ENCODE assay signal across 23 mouse cellular contexts in genomic region chr2:93711460-93711859, GRCm38 (mm10).
DNase-seq lines count a peak whose midpoint lies in the region; ATAC-seq and TF ChIP-seq lines count a peak whose summit lies in the region.
"Had no signal": no experiment of that assay in that cellular context is flagged by ENCODE, and none has a peak within 500 bp of the region (broad histone marks: within the 10 kb centered on the region; RNA-seq: fewer than 3 reads in every experiment).

No protein-coding gene starts in this region.

- H3K4me1 ChIP-seq in heart, embryonic 10.5 days, result peaks cover 10% of the 10 kb centered on the region
- peaks cover 40% of the 10 kb centered on the region for H3K4me1 ChIP-seq in limb, embryonic 10.5 days
- no peaks in the 10 kb centered on the region for H3K4me1 ChIP-seq in hindbrain, postnatal 0 days (ENCODE audit: insufficient read depth, low read length)
- no peaks in the 10 kb centered on the region for H3K4me1 ChIP-seq in liver, embryonic 11.5 days (replicated peaks; ENCODE audit: control insufficient read depth, insufficient read depth, low read length)
- H3K4me1 ChIP-seq: forebrain, embryonic 15.5 days; hindbrain, embryonic 15.5 days had no signal

- intact Hi-C loops in heart, postnatal 36 days (cut with DNase I), result no loop called here

- 72% methylated on average over 3 of the region's 3 CpGs for WGBS in heart, embryonic 10.5 days
- WGBS in limb, embryonic 10.5 days, result 45% methylated on average over 3 of the region's 3 CpGs
- WGBS in hindbrain, postnatal 0 days, result 84% methylated on average over 3 of the region's 3 CpGs
- 82% methylated on average over 3 of the region's 3 CpGs for WGBS in liver, embryonic 11.5 days

- ATAC-seq in hindbrain, postnatal 0 days, result no peak
- no peak for ATAC-seq in liver, embryonic 11.5 days (replicated peaks; ENCODE audit: low FRiP score)
- ATAC-seq: activated CD4-positive, CD25-positive, alpha-beta regulatory T cell, adult 4 months; forebrain, embryonic 15.5 days had no signal

- H3K27me3 ChIP-seq in heart, embryonic 10.5 days (ENCODE audit: insufficient read depth, poor library complexity, severe bottlenecking), result no peaks in the 10 kb centered on the region
- no peaks in the 10 kb centered on the region for H3K27me3 ChIP-seq in limb, embryonic 10.5 days (ENCODE audit: low read depth, poor library complexity, severe bottlenecking)
- no peaks in the 10 kb centered on the region for H3K27me3 ChIP-seq in hindbrain, postnatal 0 days (ENCODE audit: insufficient read depth, low read length)
- no peaks in the 10 kb centered on the region for H3K27me3 ChIP-seq in liver, embryonic 11.5 days (replicated peaks; ENCODE audit: control insufficient read depth, insufficient read depth, low read length)
- H3K27me3 ChIP-seq: embryonic facial prominence, embryonic 15.5 days; forebrain, embryonic 15.5 days; heart, embryonic 15.5 days; hindbrain, embryonic 15.5 days had no signal

- H3K9me3 ChIP-seq in heart, embryonic 10.5 days, result no peaks in the 10 kb centered on the region
- no peaks in the 10 kb centered on the region for H3K9me3 ChIP-seq in limb, embryonic 10.5 days (replicated peaks)
- H3K9me3 ChIP-seq in hindbrain, postnatal 0 days (ENCODE audit: low read length), result no peaks in the 10 kb centered on the region
- H3K9me3 ChIP-seq in liver, embryonic 11.5 days (ENCODE audit: control insufficient read depth, low read length), result no peaks in the 10 kb centered on the region
- H3K9me3 ChIP-seq: embryonic facial prominence, embryonic 15.5 days; forebrain, embryonic 10.5 days; forebrain, embryonic 15.5 days; heart, embryonic 15.5 days; hindbrain, embryonic 10.5 days; hindbrain, embryonic 15.5 days had no signal

- H3K4me3 ChIP-seq in heart, embryonic 10.5 days, result no peak overlapping the region
- no peak overlapping the region for H3K4me3 ChIP-seq in limb, embryonic 10.5 days
- H3K4me3 ChIP-seq in hindbrain, postnatal 0 days (ENCODE audit: low read length), result no peak overlapping the region
- H3K4me3 ChIP-seq in liver, embryonic 11.5 days (ENCODE audit: low read depth, low read length), result no peak overlapping the region
- H3K4me3 ChIP-seq: embryonic facial prominence, embryonic 15.5 days; erythroblast, embryonic 14.5 days; forebrain, embryonic 10.5 days; forebrain, embryonic 15.5 days; heart, embryonic 15.5 days; hindbrain, embryonic 10.5 days; hindbrain, embryonic 15.5 days had no signal

- no peak for TF ChIP-seq CTCF in hindbrain, postnatal 0 days (IDR thresholded peaks at IDR 0.05; ENCODE audit: low read depth)

- no peak overlapping the region for H3K4me2 ChIP-seq in hindbrain, postnatal 0 days (ENCODE audit: low read depth, low read length)
- no peak overlapping the region for H3K4me2 ChIP-seq in liver, embryonic 11.5 days
- H3K4me2 ChIP-seq: embryonic facial prominence, embryonic 15.5 days; forebrain, embryonic 15.5 days; heart, embryonic 11.5 days; heart, embryonic 15.5 days; hindbrain, embryonic 15.5 days had no signal

- H3K36me3 ChIP-seq in heart, embryonic 10.5 days, result peaks cover 3% of the 10 kb centered on the region; the same call in 1 of the 2 replicates
- H3K36me3 ChIP-seq in limb, embryonic 10.5 days, result peaks cover 9% of the 10 kb centered on the region; the same call in 1 of the 2 replicates
- H3K36me3 ChIP-seq in hindbrain, postnatal 0 days (ENCODE audit: insufficient read depth, low read length), result 0 out of 2 replicates have a peak, but pooled peaks cover 6% of the 10 kb centered on the region
- H3K36me3 ChIP-seq in liver, embryonic 11.5 days (ENCODE audit: control insufficient read depth, insufficient read depth, low read length), result no peaks in the 10 kb centered on the region
- H3K36me3 ChIP-seq: embryonic facial prominence, embryonic 15.5 days; forebrain, embryonic 15.5 days; heart, embryonic 15.5 days; hindbrain, embryonic 10.5 days; hindbrain, embryonic 15.5 days had no signal

- H3K27ac ChIP-seq in heart, embryonic 10.5 days, result peak overlapping the region; percentile 29; the same call in 1 of the 2 replicates
- H3K27ac ChIP-seq in limb, embryonic 10.5 days, result peak overlapping the region; percentile 53; the same call in 1 of the 2 replicates
- H3K27ac ChIP-seq in hindbrain, postnatal 0 days, result no peak overlapping the region
- no peak overlapping the region for H3K27ac ChIP-seq in liver, embryonic 11.5 days (ENCODE audit: low read depth, low read length)
- H3K27ac ChIP-seq: embryonic facial prominence, embryonic 15.5 days; forebrain, embryonic 15.5 days; heart, embryonic 15.5 days; hindbrain, embryonic 10.5 days; hindbrain, embryonic 15.5 days had no signal

- DNase-seq in heart, embryonic 10.5 days (ENCODE audit: low spot score), result no peak
- DNase-seq in heart, postnatal 36 days, result no peak
- DNase-seq in limb, embryonic 10.5 days (ENCODE audit: low spot score), result no peak
- peak; percentile 79 for DNase-seq in lung, postnatal 10 days
- DNase-seq in lung, postnatal 4 days, result peak; percentile 47 to 57
- DNase-seq in hindbrain, postnatal 0 days (ENCODE audit: low spot score), result no peak
- DNase-seq in liver, embryonic 11.5 days (ENCODE audit: low spot score), result no peak
- DNase-seq: adrenal gland, postnatal 14 days; cerebellum, adult 18-20 months; cerebellum, adult 9-11 months; cerebellum, postnatal 36 days; gastrocnemius, postnatal 10 days; heart, adult 18-20 months; heart, postnatal 14 days had no signal

- no peak overlapping the region for H3K9ac ChIP-seq in hindbrain, postnatal 0 days (replicated peaks; ENCODE audit: low read length)
- no peak overlapping the region for H3K9ac ChIP-seq in liver, embryonic 11.5 days (ENCODE audit: low read depth, low read length)
- H3K9ac ChIP-seq: embryonic facial prominence, embryonic 15.5 days; forebrain, embryonic 15.5 days; heart, embryonic 15.5 days; hindbrain, embryonic 15.5 days had no signal

Comparison
In these comparisons a context has a peak if more than half of its experiments do, and no peak if none do; other contexts are left out.
1. DNase-seq: peak in lung, postnatal 10 days (single experiment) and lung, postnatal 4 days (2 of 2); none in heart, embryonic 10.5 days (single experiment), heart, postnatal 36 days (0 of 2), limb, embryonic 10.5 days (single experiment), hindbrain, postnatal 0 days (single experiment) and liver, embryonic 11.5 days (single experiment).
2. H3K27ac ChIP-seq: peak in heart, embryonic 10.5 days (single experiment) and limb, embryonic 10.5 days (single experiment); none in hindbrain, postnatal 0 days (single experiment) and liver, embryonic 11.5 days (single experiment).